Mouse (Mus musculus): ENCODE data around the gene Cdk18. TPM values are rescaled to one million over a fixed set of nuclear protein-coding genes. Genes with fewer than 3 reads are reported as not detected.

Gene Cdk18
- polyA plus RNA-seq, 1 experiment: 40.2 TPM

DNA sequence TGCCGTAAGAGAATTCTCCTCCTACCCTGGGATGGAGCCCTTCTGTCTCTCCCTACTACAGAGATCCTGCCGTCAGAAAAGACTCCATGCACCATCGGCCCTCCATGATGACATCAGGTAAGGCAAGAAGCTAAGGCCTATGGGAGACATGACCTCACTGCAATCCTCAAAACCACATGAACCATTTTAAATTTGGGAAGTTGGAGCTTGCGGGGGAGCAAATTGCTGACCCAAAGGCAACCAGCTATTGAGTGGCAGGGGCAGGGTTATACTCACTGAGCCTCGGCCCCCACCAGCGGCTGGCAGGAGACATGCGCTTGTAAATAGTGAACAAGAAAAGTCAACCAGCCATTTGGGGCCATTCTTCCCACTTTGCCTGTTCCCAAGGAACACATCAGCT is 3.9 kb downstream of the Cdk18 start:
- no peak overlapping the region for H3K4me3 ChIP-seq (ENCODE audit: insufficient read depth, poor library complexity, severe bottlenecking)
- H3K79me2 ChIP-seq (ENCODE audit: control insufficient read depth, insufficient read depth): peaks cover 89% of the 10 kb centered on the region
- no peak for TF ChIP-seq MAX (IDR thresholded peaks at IDR 0.05)
- H3K36me3 ChIP-seq (ENCODE audit: control insufficient read depth, insufficient read depth): peaks cover 8% of the 10 kb centered on the region
- H3K27me3 ChIP-seq (ENCODE audit: control insufficient read depth, insufficient read depth, insufficient read length): no peaks in the 10 kb centered on the region
- peaks cover 72% of the 10 kb centered on the region for H3K79me3 ChIP-seq (ENCODE audit: low read depth)
- H3ac ChIP-seq (ENCODE audit: control insufficient read depth, insufficient read length, low read depth): no peak overlapping the region

GRCm38 (mm10) chr1:132128311-132128710 is 11.2 kb downstream of the Cdk18 start:
- Histone ChIP-seq H3K36me3 (ENCODE audit: control insufficient read depth, insufficient read depth) (peaks cover 42% of the 10 kb centered on the region), H3ac (ENCODE audit: control insufficient read depth, insufficient read length, low read depth) (no peak overlapping the region), H3K79me3 (ENCODE audit: low read depth) (peaks cover 80% of the 10 kb centered on the region), H3K4me3 (ENCODE audit: insufficient read depth, poor library complexity, severe bottlenecking) (no peak overlapping the region), H3K79me2 (ENCODE audit: control insufficient read depth, insufficient read depth) (peaks cover 94% of the 10 kb centered on the region), H3K27me3 (ENCODE audit: control insufficient read depth, insufficient read depth, insufficient read length) (no peaks in the 10 kb centered on the region)
- no peak for TF ChIP-seq FOSL1 (IDR thresholded peaks at IDR 0.05; ENCODE audit: insufficient read depth, low read length, poor library complexity, severe bottlenecking)
- TF ChIP-seq CTCF (IDR thresholded peaks at IDR 0.05; ENCODE audit: control insufficient read depth, insufficient read depth, insufficient read length): no peak
- no peak for TF ChIP-seq MAX (IDR thresholded peaks at IDR 0.05)
- TF ChIP-seq CEBPB (IDR thresholded peaks at IDR 0.05; ENCODE audit: low read depth): no peak
- TF ChIP-seq MYOG (IDR thresholded peaks at IDR 0.05; ENCODE audit: control insufficient read depth, extremely low read depth, insufficient read length): no peak
- TF ChIP-seq USF1 (IDR thresholded peaks at IDR 0.05; ENCODE audit: low read depth): no peak
- no peak for TF ChIP-seq MYOD1 (IDR thresholded peaks at IDR 0.05; ENCODE audit: control insufficient read depth, insufficient read length, low read depth)

DNA sequence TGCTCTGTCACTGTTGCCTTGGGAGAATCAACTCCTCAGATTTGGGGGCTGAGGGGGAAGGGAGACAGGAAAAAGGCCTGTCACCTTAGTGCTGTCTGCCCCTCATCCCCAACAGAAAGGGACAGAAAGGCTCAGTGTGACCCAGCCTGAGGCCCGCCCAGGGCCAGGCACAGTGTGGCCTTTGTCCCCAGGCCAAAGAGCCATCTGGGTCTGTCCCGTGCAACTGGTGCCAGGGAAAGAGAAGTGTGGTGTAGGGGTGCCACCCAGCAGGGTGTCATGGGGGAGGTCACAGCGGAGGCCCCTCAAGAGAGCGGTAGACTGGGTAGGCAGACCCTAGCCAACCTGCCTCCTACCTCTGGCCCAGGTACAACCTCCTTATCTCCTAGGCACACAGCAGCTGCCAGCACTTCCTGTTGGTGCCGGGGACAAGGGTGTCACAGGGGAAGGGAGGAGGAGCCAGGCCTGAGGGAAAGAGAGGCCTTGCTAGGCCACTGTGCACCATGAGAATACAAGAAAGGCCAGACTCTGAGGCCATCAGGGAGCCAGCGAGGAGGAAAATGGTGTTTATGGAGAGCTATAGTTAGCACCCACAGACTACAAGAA is 13.6 kb downstream of the Cdk18 start:
- peaks cover 89% of the 10 kb centered on the region for H3K79me2 ChIP-seq (ENCODE audit: control insufficient read depth, insufficient read depth)
- H3K36me3 ChIP-seq (ENCODE audit: control insufficient read depth, insufficient read depth): peaks cover 55% of the 10 kb centered on the region
- TF ChIP-seq USF1 (IDR thresholded peaks at IDR 0.05; ENCODE audit: low read depth): no peak
- no peak for TF ChIP-seq MYOD1 (IDR thresholded peaks at IDR 0.05; ENCODE audit: control insufficient read depth, insufficient read length, low read depth)
- no peak for TF ChIP-seq MAX (IDR thresholded peaks at IDR 0.05)
- TF ChIP-seq MYOG (IDR thresholded peaks at IDR 0.05; ENCODE audit: control insufficient read depth, extremely low read depth, insufficient read length): no peak
- TF ChIP-seq FOSL1 (IDR thresholded peaks at IDR 0.05; ENCODE audit: insufficient read depth, low read length, poor library complexity, severe bottlenecking): no peak
- no peak for TF ChIP-seq CEBPB (IDR thresholded peaks at IDR 0.05; ENCODE audit: low read depth)
- no peak for TF ChIP-seq CTCF (IDR thresholded peaks at IDR 0.05; ENCODE audit: control insufficient read depth, insufficient read depth, insufficient read length)
- no peak overlapping the region for H3K4me3 ChIP-seq (ENCODE audit: insufficient read depth, poor library complexity, severe bottlenecking)
- no peaks in the 10 kb centered on the region for H3K27me3 ChIP-seq (ENCODE audit: control insufficient read depth, insufficient read depth, insufficient read length)
- peaks cover 66% of the 10 kb centered on the region for H3K79me3 ChIP-seq (ENCODE audit: low read depth)
- H3ac ChIP-seq (ENCODE audit: control insufficient read depth, insufficient read length, low read depth): no peak overlapping the region

DNA sequence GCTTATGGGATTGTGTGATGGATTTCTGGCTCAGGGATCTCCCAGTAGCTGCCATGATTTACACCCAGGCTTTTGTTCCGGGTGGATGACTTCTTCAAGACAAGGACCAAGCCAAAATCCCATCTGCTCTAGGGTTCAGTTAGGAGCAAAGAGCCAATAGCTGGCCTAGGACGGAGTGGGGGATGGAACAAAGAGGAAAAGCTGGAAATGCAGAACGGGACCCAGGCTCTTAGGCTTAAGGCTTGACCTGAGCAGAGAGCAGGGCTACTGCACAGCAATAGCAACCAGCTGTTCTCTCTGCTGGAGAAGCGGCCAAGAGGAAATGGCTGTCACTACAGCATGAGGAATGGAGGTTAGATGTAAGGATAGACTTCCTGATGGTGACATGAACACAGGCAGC is 14.2 kb downstream of the Cdk18 start:
- no peaks in the 10 kb centered on the region for H3K27me3 ChIP-seq (ENCODE audit: control insufficient read depth, insufficient read depth, insufficient read length)
- TF ChIP-seq MYOG (IDR thresholded peaks at IDR 0.05; ENCODE audit: control insufficient read depth, extremely low read depth, insufficient read length) (no peak), USF1 (IDR thresholded peaks at IDR 0.05; ENCODE audit: low read depth) (no peak), MYOD1 (IDR thresholded peaks at IDR 0.05; ENCODE audit: control insufficient read depth, insufficient read length, low read depth) (no peak), CTCF (IDR thresholded peaks at IDR 0.05; ENCODE audit: control insufficient read depth, insufficient read depth, insufficient read length) (no peak), CEBPB (IDR thresholded peaks at IDR 0.05; ENCODE audit: low read depth) (no peak), FOSL1 (IDR thresholded peaks at IDR 0.05; ENCODE audit: insufficient read depth, low read length, poor library complexity, severe bottlenecking) (no peak), MAX (IDR thresholded peaks at IDR 0.05) (no peak)
- no peak overlapping the region for H3ac ChIP-seq (ENCODE audit: control insufficient read depth, insufficient read length, low read depth)
- H3K79me2 ChIP-seq (ENCODE audit: control insufficient read depth, insufficient read depth): peaks cover 82% of the 10 kb centered on the region
- H3K36me3 ChIP-seq (ENCODE audit: control insufficient read depth, insufficient read depth): peaks cover 61% of the 10 kb centered on the region
- peaks cover 60% of the 10 kb centered on the region for H3K79me3 ChIP-seq (ENCODE audit: low read depth)
- no peak overlapping the region for H3K4me3 ChIP-seq (ENCODE audit: insufficient read depth, poor library complexity, severe bottlenecking)

GRCm38 (mm10) chr1:132123420-132124014 is 16.0 kb downstream of the Cdk18 start:
- H3ac ChIP-seq (ENCODE audit: control insufficient read depth, insufficient read length, low read depth): no peak overlapping the region
- TF ChIP-seq FOSL1 (IDR thresholded peaks at IDR 0.05; ENCODE audit: insufficient read depth, low read length, poor library complexity, severe bottlenecking) (no peak), CTCF (IDR thresholded peaks at IDR 0.05; ENCODE audit: control insufficient read depth, insufficient read depth, insufficient read length) (no peak), MAX (IDR thresholded peaks at IDR 0.05) (no peak), CEBPB (IDR thresholded peaks at IDR 0.05; ENCODE audit: low read depth) (no peak), MYOG (IDR thresholded peaks at IDR 0.05; ENCODE audit: control insufficient read depth, extremely low read depth, insufficient read length) (no peak), MYOD1 (IDR thresholded peaks at IDR 0.05; ENCODE audit: control insufficient read depth, insufficient read length, low read depth) (no peak), USF1 (IDR thresholded peaks at IDR 0.05; ENCODE audit: low read depth) (no peak)
- H3K27me3 ChIP-seq (ENCODE audit: control insufficient read depth, insufficient read depth, insufficient read length): no peaks in the 10 kb centered on the region
- H3K36me3 ChIP-seq (ENCODE audit: control insufficient read depth, insufficient read depth): peaks cover 66% of the 10 kb centered on the region
- no peak overlapping the region for H3K4me3 ChIP-seq (ENCODE audit: insufficient read depth, poor library complexity, severe bottlenecking)
- H3K79me3 ChIP-seq (ENCODE audit: low read depth): peaks cover 43% of the 10 kb centered on the region
- peaks cover 65% of the 10 kb centered on the region for H3K79me2 ChIP-seq (ENCODE audit: control insufficient read depth, insufficient read depth)

GRCm38 (mm10) chr1:132121895-132122294 is 17.6 kb downstream of the Cdk18 start:
- Histone ChIP-seq H3K79me3 (ENCODE audit: low read depth) (peaks cover 28% of the 10 kb centered on the region), H3K27me3 (ENCODE audit: control insufficient read depth, insufficient read depth, insufficient read length) (no peaks in the 10 kb centered on the region), H3K79me2 (ENCODE audit: control insufficient read depth, insufficient read depth) (peaks cover 49% of the 10 kb centered on the region), H3ac (ENCODE audit: control insufficient read depth, insufficient read length, low read depth) (no peak overlapping the region), H3K36me3 (ENCODE audit: control insufficient read depth, insufficient read depth) (peaks cover 82% of the 10 kb centered on the region), H3K4me3 (ENCODE audit: insufficient read depth, poor library complexity, severe bottlenecking) (no peak overlapping the region)
- TF ChIP-seq MYOD1 (IDR thresholded peaks at IDR 0.05; ENCODE audit: control insufficient read depth, insufficient read length, low read depth): peak; percentile 98
- TF ChIP-seq MAX (IDR thresholded peaks at IDR 0.05): no peak

Measured in C2C12 (cell line).